Mouse (Mus musculus) layer of hippocampus, postnatal 25 days (tissue): ENCODE results near the gene Spata31d1b. TPM values are rescaled to one million over a fixed set of nuclear protein-coding genes. Genes with fewer than 3 reads are reported as not detected.

ENCODE experiments used
- DNase-seq, 2 experiments: peaks; one replicate each; pipeline ENCODE4 v3.0.0; 2022; ENCODE audit warnings: mixed read lengths in 2 of 2, low spot score in 1 of 2; ENCODE audit errors: extremely low spot score in 1 of 2
- total RNA-seq, 2 experiments: library from RNA; stranded (reverse); gene quantifications; 2 replicates each; pipeline ENCODE4 v1.2.3; 2021

The Spata31d1b gene
- total RNA-seq, 2 experiments from 2014 or later, result 0.12 to 0.14 TPM

DNA sequence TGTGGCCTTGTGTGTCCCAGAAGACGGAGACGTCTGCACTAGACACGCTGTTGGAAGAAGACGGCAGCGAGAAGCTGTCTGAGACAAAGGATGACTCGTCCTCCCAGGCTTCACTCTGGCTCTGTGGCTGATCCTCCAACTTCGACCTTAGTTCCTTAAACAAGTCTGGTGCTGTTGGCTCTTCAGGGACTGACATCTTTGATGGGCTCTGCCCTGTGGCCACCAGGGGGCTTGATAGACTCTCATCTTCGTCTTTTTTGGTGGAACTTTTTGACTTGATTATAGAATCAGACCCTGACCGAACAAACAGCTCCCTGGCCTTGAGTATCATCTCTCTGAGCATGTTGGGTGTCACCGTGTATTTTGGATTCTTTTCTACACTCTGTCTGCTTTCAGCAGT lies 29.6 kb downstream of the Spata31d1b start:
- no peak for DNase-seq

DNA sequence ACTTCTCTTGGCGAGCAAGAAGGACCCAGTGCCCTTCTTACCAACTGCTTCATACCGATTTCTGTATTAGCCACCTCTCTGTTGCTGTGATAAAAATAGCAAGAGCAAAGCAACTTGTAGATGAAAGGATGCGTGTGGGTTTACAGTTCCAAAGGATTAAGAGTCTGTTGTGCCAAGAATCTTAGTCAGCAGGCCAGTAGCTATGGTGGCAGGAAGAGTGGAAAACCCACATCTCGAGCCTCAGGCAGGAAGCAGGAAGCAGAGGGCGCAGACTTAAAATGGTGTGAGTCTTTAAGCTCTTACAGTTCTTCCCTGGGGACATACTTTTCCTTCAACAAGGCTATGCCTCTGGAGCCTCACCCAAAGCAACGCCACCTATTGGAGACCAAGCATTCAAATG lies 33.4 kb downstream of the Spata31d1b start:
- DNase-seq, result no peak

DNA sequence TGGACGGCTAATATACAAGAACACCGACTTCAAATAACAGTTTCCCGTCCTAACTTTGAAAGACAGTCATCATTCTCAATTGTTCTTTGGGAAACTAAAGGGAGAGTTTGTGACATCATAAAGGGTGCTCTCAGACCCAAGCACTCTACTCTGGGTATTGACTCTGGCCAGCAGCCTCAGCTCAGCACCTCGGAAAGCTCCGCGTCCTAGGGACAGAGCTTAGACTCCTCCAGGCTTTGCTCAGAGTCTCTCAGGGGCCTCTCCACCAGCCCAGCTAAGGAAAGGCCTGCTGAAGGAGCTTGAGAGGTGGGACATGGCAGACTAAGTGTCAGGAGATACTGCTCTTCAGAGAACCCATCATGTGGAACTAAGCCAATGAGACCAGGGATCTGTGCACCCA lies 34.1 kb downstream of the Spata31d1b start:
- DNase-seq, result no peak

DNA sequence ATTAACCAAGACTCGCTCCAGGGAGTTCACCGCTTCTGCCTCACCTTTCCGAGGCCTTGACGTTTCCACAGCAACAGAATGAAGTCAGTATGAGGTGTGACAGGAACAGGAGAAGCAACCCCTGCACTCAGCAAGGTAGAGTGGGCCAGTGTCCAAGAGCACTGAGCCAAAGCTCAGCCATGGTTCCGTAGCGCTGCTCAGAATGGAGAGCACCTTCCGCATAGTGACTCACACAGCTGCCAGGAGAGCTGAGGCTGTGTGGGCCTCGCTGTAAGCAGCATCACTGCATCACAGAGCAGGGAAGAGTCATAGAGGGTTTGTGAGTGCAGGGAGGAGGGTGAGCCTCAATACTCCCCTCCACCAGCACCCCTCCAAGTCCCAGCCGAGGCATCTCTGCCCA lies 34.6 kb downstream of the Spata31d1b start, which contains the start of gene 1700014D04Rik:
1700014D04Rik (minus strand) TSS at position 42 of the 400 bp plus-strand sequence.
- DNase-seq, result no peak

DNA sequence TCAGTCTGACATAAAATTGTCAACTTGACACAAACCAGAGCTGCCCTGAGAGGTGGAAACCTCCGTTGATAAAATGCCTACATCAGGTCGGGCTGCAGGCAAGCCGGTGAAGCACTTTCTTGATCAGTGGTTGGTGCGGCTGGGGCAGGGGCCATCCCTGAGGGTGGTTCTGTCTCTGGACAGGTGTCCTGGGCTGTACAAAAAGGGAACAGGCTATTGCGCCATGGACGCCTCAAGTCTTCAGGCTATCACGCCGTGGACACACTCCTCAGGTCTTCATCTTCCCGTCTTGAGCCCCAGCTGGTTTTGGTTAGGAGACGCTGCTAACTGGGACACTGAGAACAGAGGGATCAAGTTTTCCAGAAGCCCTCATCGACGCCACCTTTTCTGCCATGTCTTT lies 38.2 kb downstream of the Spata31d1b start:
- no peak for DNase-seq

DNA sequence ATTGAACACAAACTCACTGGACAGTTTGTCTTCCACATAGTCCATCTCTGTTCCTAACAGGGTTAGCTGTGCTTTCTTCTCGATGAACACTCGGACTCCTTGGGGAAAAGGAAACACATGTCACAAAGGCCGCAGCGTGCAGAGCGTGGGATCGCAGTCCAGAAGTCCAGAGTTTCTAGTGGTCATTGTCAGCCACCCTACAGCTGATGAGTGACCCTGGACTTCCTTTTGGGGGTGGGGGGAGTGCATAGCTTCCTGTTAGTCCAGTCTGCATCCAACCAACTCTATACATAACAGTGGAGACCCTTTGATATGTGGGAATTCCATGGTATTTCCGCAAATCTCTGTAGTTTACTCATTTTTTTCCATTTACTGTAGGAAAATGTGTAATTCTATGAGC lies 44.8 kb downstream of the Spata31d1b start:
- no peak for DNase-seq

DNA sequence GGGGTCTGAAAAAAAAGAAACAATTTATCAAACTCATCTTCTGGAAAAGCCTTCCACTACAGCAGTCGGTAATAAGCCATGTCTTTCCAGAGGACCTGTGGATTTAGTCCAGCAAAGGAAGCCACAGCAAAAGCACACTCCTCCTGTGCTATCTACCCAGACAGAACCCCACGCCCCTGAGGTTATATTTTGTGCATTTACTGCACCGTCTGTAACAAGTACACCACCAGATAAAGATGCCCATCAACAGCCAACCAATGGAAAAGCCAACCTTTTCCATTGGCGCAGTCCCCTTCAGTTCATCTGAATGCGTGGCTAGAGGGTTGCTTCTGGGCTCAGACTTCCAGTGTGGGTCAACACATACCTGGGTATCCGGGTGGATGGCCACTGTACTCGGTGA lies 50.7 kb downstream of the Spata31d1b start:
- no peak for DNase-seq

DNA sequence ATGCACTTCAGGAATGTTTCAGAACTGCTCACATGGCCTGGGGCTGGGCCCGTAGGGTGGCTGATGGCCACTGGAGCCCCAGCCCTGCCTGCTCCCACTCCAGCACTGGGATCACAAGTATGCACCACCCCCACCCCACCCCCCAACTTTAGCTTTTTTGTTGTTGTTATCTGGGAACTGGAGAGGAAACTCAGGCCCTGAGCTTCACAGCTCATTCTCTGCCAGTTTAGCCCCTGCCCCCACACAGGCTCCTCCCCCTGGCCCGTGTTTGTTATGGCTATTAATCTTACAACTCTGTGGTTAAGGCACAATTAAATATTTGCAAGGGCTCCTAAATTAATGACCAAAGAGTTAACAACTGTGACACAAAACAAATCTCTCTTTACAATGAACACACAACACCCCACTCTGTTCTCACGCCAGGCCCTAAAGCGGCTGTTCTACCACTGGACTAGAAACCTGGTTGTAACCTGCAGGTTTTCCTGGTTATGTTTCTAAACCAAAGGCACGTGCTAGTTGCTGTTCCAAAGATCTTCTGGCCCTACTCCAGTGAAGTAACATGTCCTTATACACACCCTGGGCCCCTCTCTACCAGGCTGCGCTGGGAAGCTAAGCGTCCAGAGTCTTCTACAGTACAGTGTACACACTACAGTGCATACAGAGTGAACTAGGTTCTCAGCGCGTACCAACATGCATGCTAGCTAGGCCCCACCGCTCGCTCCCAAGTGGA lies 54.9 kb downstream of the Spata31d1b start:
- DNase-seq, result no peak

DNA sequence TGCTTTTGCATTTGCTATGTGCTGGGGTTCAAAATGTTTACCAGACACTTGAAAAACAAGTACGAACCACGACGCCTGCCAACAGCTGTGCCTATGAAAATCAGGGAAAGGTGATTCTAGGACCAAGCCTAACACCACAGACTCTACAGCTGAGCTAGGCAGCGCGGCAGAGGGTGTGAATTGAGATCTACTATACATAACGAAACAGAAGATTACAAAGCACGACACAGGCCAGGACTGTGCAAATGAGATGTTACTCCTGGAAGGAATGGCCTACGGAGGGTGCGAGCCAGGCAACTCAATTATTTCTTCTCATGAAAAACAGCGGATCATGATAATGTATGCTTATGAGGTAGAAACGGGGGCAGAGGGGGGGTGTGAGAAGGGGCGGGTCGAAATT lies 56.4 kb downstream of the Spata31d1b start:
- DNase-seq, result no peak

Other genes starting within 250 kb of the Spata31d1b start
- 100 to 1,000 TPM; 351 to 374 TPM for gene Agtpbp1, start 127.1 kb upstream of the Spata31d1b start, total RNA-seq
- 100 to 1,000 TPM in 1 of 2 experiments, 10 to 100 TPM in 1; 99.1 to 103 TPM for gene Naa35, start 127.0 kb upstream of the Spata31d1b start, total RNA-seq
- 10 to 100 TPM; 54.3 to 62.7 TPM for gene Golm1, start 36.5 kb upstream of the Spata31d1b start, total RNA-seq
- gene 4921517D22Rik, start 18.2 kb upstream of the Spata31d1b start, total RNA-seq, result not detected
- gene Spata31d1a, start 2.0 kb upstream of the Spata31d1b start, total RNA-seq, result under 1 TPM; 0.27 to 0.38 TPM
- gene Spata31d1d, start 19.5 kb downstream of the Spata31d1b start, total RNA-seq, result not detected
- under 1 TPM; 0.45 to 0.66 TPM for gene 1700014D04Rik, start 34.5 kb downstream of the Spata31d1b start, total RNA-seq
- gene Isca1, start 57.5 kb downstream of the Spata31d1b start, total RNA-seq, result 100 to 1,000 TPM; 129 to 152 TPM
- not detected for gene Gm49354, start 70.0 kb downstream of the Spata31d1b start, total RNA-seq
- 10 to 100 TPM; 59.0 to 64.0 TPM for gene Tut7, start 110.9 kb downstream of the Spata31d1b start, total RNA-seq